Mouse (Mus musculus) heart, adult 2 months (tissue): Measurements from ENCODE around the gene Spata31d1d. TPM values are rescaled to one million over a fixed set of nuclear protein-coding genes. Genes with fewer than 3 reads are reported as not detected.

ENCODE experiments used
- DNase-seq, 2 experiments: peaks; one replicate each; pipeline ENCODE4 v3.0.0; 2021
- H3K27ac ChIP-seq: fragments of 200-600 bp; 2 replicates; pipeline ENCODE4 v1.8.1; 2022
- H3K27me3 ChIP-seq: fragments of 200-500 bp; 2 replicates; pipeline ENCODE4 v1.6.1; 2012; ENCODE audit warnings: mild to moderate bottlenecking, low read length, inconsistent platforms, mixed read lengths; ENCODE audit not compliant: control insufficient read depth, insufficient read depth
- H3K36me3 ChIP-seq: fragments of 200-500 bp; 2 replicates; pipeline ENCODE4 v1.6.1; 2012; ENCODE audit warnings: low read length, inconsistent platforms; ENCODE audit not compliant: control insufficient read depth, insufficient read depth
- H3K4me1 ChIP-seq: fragments of 200-500 bp; 2 replicates; pipeline ENCODE4 v1.6.1; 2011; ENCODE audit warnings: low read length; ENCODE audit not compliant: control insufficient read depth, insufficient read depth
- H3K4me3 ChIP-seq: fragments of 200-600 bp; 2 replicates; pipeline ENCODE4 v1.8.1; 2022
- H3K79me2 ChIP-seq: fragments of 200-500 bp; replicated peaks from 2 replicates; pipeline ENCODE4 v1.6.1; 2012; ENCODE audit warnings: mild to moderate bottlenecking, inconsistent platforms, low read length, moderate library complexity, mixed read lengths; ENCODE audit not compliant: control insufficient read depth, insufficient read depth
- H3K9ac ChIP-seq: fragments of 200-500 bp; 2 replicates; pipeline ENCODE4 v1.6.1; 2012; ENCODE audit warnings: low read depth, mild to moderate bottlenecking, control low read depth, inconsistent platforms, low read length, mixed read lengths
- CTCF ChIP-seq: fragments of 200-600 bp; IDR thresholded peaks from 2 replicates; pipeline ENCODE4 v1.8.1; 2022; ENCODE audit warnings: antibody characterized with exemption, mild to moderate bottlenecking, moderate library complexity
- EP300 ChIP-seq: fragments of 200-500 bp; IDR thresholded peaks from 2 replicates; pipeline ENCODE4 v1.6.1; 2011; ENCODE audit warnings: low read depth, low read length, control low read depth; ENCODE audit not compliant: insufficient read depth
- POLR2A ChIP-seq: fragments of 200-500 bp; IDR thresholded peaks from 2 replicates; pipeline ENCODE4 v1.6.1; 2011; ENCODE audit warnings: mild to moderate bottlenecking, low read depth, low read length, control low read depth; ENCODE audit not compliant: insufficient read depth
- WGBS: fragments of 180-500 bp; shearing (Covaris S2); methylation state at CpG from one replicate; pipeline ENCODE4 v1.1.7; 2018; 5-methylcytosine and 5-hydroxymethylcytosine counted together
- intact Hi-C: fragments of 180-260 bp; cut with DNase I; formaldehyde crosslinking; loops from one replicate; pipeline ENCODE4 v1.15.1; 2025
- polyA plus RNA-seq: library from polyadenylated mRNA; depleted of rRNA; stranded (reverse); fragments of >200 nt; gene quantifications from 2 replicates; pipeline ENCODE4 v1.2.3, GENCODE M21; 2012
- total RNA-seq, 2 experiments: library from RNA; stranded (reverse); gene quantifications; 2 replicates each; pipeline ENCODE4 v1.2.3; 2021

Spata31d1d gene
- total and polyA plus RNA-seq, 3 experiments = 0.04 TPM; not detected in 2

- 77% methylated on average over 12 of the region's 12 CpGs for WGBS
- H3K4me1 ChIP-seq = no peaks in the 10 kb centered on the region
- no peaks in the 10 kb centered on the region for H3K36me3 ChIP-seq
- no peaks in the 10 kb centered on the region for H3K27me3 ChIP-seq
- H3K79me2 ChIP-seq = no peaks in the 10 kb centered on the region
- no peak for DNase-seq
- H3K4me3 ChIP-seq = no peak overlapping the region
- TF ChIP-seq POLR2A = no peak
- H3K27ac ChIP-seq = no peak overlapping the region
- intact Hi-C loops = no loop called here
- H3K9ac ChIP-seq = no peak overlapping the region
Observed at GRCm38 (mm10) chr13:59750310-59750709, 18.8 kb upstream of the Spata31d1d start.

DNA sequence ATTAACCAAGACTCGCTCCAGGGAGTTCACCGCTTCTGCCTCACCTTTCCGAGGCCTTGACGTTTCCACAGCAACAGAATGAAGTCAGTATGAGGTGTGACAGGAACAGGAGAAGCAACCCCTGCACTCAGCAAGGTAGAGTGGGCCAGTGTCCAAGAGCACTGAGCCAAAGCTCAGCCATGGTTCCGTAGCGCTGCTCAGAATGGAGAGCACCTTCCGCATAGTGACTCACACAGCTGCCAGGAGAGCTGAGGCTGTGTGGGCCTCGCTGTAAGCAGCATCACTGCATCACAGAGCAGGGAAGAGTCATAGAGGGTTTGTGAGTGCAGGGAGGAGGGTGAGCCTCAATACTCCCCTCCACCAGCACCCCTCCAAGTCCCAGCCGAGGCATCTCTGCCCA, 15.2 kb upstream of the Spata31d1d start, which contains the start of gene 1700014D04Rik:
1700014D04Rik (minus strand) TSS at position 42 of the 400 bp plus-strand sequence.
- no peaks in the 10 kb centered on the region for H3K4me1 ChIP-seq
- DNase-seq = no peak
- H3K9ac ChIP-seq = no peak within 1 kb of the TSS
- TF ChIP-seq EP300 (no peak), CTCF (no peak), POLR2A (no peak)
- H3K27me3 ChIP-seq = no peaks in the 10 kb centered on the region
- H3K27ac ChIP-seq = no peak within 1 kb of the TSS
- intact Hi-C loops = no loop called here
- H3K79me2 ChIP-seq = no peaks in the 10 kb centered on the region
- no peak within 1 kb of the TSS for H3K4me3 ChIP-seq
- H3K36me3 ChIP-seq = no peaks in the 10 kb centered on the region
- WGBS = 83% methylated on average over 9 of the region's 9 CpGs

DNA sequence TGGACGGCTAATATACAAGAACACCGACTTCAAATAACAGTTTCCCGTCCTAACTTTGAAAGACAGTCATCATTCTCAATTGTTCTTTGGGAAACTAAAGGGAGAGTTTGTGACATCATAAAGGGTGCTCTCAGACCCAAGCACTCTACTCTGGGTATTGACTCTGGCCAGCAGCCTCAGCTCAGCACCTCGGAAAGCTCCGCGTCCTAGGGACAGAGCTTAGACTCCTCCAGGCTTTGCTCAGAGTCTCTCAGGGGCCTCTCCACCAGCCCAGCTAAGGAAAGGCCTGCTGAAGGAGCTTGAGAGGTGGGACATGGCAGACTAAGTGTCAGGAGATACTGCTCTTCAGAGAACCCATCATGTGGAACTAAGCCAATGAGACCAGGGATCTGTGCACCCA, 14.6 kb upstream of the Spata31d1d start:
- intact Hi-C loops = no loop called here
- H3K36me3 ChIP-seq = no peaks in the 10 kb centered on the region
- 73% methylated on average over 6 of the region's 6 CpGs for WGBS
- no peak overlapping the region for H3K4me3 ChIP-seq
- no peaks in the 10 kb centered on the region for H3K4me1 ChIP-seq
- no peaks in the 10 kb centered on the region for H3K79me2 ChIP-seq
- no peaks in the 10 kb centered on the region for H3K27me3 ChIP-seq
- TF ChIP-seq CTCF = no peak
- no peak for TF ChIP-seq EP300
- no peak for TF ChIP-seq POLR2A
- H3K27ac ChIP-seq = no peak overlapping the region
- DNase-seq = no peak
- no peak overlapping the region for H3K9ac ChIP-seq

- Histone ChIP-seq H3K27me3 (no peaks in the 10 kb centered on the region), H3K36me3 (no peaks in the 10 kb centered on the region), H3K27ac (no peak overlapping the region), H3K9ac (no peak overlapping the region), H3K4me1 (no peaks in the 10 kb centered on the region), H3K4me3 (no peak overlapping the region), H3K79me2 (no peaks in the 10 kb centered on the region)
- intact Hi-C loops = no loop called here
- 53% methylated on average over 6 of the region's 6 CpGs for WGBS
- no peak for DNase-seq
- TF ChIP-seq POLR2A (no peak), CTCF (no peak), EP300 (no peak)
Observed at GRCm38 (mm10) chr13:59745462-59745861, 13.9 kb upstream of the Spata31d1d start.

DNA sequence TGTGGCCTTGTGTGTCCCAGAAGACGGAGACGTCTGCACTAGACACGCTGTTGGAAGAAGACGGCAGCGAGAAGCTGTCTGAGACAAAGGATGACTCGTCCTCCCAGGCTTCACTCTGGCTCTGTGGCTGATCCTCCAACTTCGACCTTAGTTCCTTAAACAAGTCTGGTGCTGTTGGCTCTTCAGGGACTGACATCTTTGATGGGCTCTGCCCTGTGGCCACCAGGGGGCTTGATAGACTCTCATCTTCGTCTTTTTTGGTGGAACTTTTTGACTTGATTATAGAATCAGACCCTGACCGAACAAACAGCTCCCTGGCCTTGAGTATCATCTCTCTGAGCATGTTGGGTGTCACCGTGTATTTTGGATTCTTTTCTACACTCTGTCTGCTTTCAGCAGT, 10.1 kb upstream of the Spata31d1d start:
- TF ChIP-seq POLR2A = no peak
- TF ChIP-seq CTCF = peak; percentile 57
- peak in 1 of 2 experiments; percentile 28 for DNase-seq
- intact Hi-C loops = no loop called here
- no peaks in the 10 kb centered on the region for H3K4me1 ChIP-seq
- no peaks in the 10 kb centered on the region for H3K79me2 ChIP-seq
- no peak overlapping the region for H3K4me3 ChIP-seq
- H3K27me3 ChIP-seq = no peaks in the 10 kb centered on the region
- WGBS = 61% methylated on average over 10 of the region's 10 CpGs
- H3K36me3 ChIP-seq = no peaks in the 10 kb centered on the region
- no peak overlapping the region for H3K9ac ChIP-seq
- H3K27ac ChIP-seq = no peak overlapping the region

- Histone ChIP-seq H3K79me2 (no peaks in the 10 kb centered on the region), H3K9ac (no peak overlapping the region), H3K27me3 (no peaks in the 10 kb centered on the region), H3K4me3 (no peak overlapping the region), H3K36me3 (no peaks in the 10 kb centered on the region), H3K4me1 (no peaks in the 10 kb centered on the region), H3K27ac (no peak overlapping the region)
- intact Hi-C loops = no loop called here
- WGBS = 15% methylated on average over 11 of the region's 11 CpGs
- TF ChIP-seq EP300 = no peak
- TF ChIP-seq POLR2A = no peak
- no peak for TF ChIP-seq CTCF
- DNase-seq = peak; percentile 54 to 66
Observed at GRCm38 (mm10) chr13:59741096-59741495, 9.5 kb upstream of the Spata31d1d start.
